Mouse (Mus musculus) G1E-ER4 (cell line): Measurements from ENCODE around the gene 1700034J05Rik. TPM values are rescaled to one million over a fixed set of nuclear protein-coding genes. Genes with fewer than 3 reads are reported as not detected.

Experiments
- GATA1 ChIP-seq: IDR thresholded peaks from one replicate; pipeline ENCODE4 v1.8.0; 2012; ENCODE audit warnings: low read length, inconsistent platforms
- polyA plus RNA-seq: library from polyadenylated mRNA; stranded (reverse); fragments of >175 nt; gene quantifications from 2 replicates; pipeline ENCODE4 v1.2.3, GENCODE M21; 2012

Gene 1700034J05Rik
- polyA plus RNA-seq, 1 experiment: not detected

DNA sequence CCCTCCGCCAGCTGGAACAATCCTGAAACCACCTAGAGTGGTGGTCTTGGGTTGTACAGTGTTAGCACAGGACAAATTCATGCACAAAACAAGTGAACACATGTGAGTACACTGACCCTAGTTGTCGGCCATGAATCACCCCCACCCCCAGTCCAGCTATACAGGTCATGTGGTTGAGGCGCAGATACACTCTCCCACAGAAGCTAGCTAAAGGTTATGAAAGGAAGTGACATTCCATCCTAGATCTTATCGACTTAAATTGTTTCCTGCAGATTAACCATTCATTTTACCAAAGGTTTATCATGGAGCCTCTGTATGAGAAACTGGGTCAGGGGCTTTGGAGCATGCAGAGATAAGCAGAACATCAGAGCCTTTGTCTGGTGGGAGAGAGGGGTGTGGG, 7.0 kb downstream of the 1700034J05Rik start:
- no peak for TF ChIP-seq GATA1

DNA sequence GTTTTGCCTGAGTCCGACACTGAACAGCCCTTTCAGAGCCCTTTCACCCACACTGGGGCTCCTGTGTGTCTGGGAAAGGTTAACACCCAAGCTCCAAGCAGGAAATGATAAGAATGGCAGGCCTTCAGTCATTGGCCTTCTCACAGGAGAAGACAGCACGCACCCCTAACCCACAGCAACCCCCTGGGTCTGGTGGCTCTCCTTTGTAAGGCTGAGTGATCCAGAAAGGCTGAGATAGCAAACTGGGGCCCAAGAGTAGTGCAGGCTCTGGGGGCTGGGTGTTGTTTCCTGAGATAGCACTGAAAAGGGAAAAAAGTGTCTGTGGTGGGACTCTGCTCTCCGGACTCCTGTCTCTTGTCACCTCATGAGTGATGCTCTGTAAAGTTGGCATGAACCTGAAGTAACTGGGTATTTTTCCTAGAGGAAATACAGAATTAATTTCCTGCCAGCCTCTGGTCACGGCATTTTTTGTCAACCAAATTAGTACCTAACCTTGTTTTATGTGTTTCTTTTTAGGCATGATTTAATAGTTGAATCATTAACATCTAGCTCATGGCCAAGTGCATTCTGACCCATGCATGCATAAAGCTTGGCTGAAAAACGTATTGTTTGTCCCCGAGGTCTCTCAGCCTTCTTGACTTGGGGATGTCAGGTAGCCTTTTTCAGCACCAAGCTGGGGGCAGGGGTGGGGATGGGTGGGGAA, 7.7 kb downstream of the 1700034J05Rik start:
- TF ChIP-seq GATA1: no peak

- no peak for TF ChIP-seq GATA1
These were observed 9.4 kb downstream of the 1700034J05Rik start for GRCm38 (mm10) chr6:146944830-146945229.

DNA sequence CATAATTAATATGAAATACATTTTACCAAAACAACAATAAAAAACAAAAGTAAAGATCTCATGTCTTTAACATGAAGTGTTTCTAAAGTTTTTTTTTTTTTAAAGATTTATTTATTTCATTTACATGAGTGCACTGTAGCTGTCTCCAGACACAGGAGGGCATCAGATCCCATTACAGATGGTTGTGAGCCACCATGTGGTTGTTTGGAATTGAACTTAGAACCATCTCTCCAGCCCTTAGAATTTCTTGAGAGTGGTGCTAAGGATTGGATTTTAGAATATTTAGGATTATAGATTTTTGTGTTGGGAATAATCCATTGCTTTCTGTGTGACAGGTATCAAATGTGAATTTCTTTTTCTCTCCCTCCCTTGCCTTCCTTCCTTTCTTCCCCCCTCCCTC, 10.2 kb downstream of the 1700034J05Rik start:
- TF ChIP-seq GATA1: no peak

- TF ChIP-seq GATA1: no peak
These were observed 12.5 kb downstream of the 1700034J05Rik start for GRCm38 (mm10) chr6:146941505-146942275.

GRCm38 (mm10) chr6:146939026-146939425, 15.2 kb downstream of the 1700034J05Rik start:
- TF ChIP-seq GATA1: no peak

DNA sequence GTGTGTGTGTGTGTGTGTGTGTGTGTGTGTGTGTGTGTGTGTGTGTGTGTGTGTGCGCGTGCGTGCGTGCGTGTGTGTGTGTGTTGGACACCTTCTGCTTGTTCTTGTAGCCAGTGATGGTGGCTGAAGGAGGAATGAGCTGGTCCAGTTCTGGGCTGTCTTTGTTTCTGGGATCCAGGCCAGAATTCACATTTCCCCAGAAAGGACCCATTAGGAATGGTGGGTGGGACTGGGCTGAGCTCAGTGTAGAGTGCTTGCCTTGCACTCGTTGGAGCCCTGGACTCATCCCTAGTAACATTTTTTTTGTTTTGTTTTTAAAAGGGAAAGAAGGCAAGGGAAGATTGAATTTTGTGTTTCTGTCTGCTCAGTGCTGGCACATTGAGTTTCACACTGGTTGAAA, 18.3 kb downstream of the 1700034J05Rik start:
- TF ChIP-seq GATA1: no peak

DNA sequence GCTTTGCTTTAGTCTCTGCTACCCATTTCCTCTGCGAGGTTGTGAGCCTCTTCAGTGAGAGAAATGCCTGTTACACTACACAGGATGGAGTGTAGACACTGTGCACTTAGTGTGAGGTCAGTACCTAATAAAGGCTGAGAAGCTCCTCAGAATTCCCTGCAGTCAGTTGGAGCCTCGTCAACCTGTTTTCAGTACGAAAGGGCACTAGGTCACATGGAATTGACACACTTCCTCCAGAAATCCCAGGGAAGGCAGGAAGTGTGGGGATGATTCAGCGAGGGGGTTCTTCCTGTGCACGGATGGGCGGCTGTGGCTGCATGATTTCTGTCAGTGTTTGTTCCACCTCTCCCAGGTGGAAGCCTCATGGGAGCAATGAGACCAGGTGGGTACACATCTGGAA, 21.1 kb downstream of the 1700034J05Rik start:
- TF ChIP-seq GATA1: no peak

DNA sequence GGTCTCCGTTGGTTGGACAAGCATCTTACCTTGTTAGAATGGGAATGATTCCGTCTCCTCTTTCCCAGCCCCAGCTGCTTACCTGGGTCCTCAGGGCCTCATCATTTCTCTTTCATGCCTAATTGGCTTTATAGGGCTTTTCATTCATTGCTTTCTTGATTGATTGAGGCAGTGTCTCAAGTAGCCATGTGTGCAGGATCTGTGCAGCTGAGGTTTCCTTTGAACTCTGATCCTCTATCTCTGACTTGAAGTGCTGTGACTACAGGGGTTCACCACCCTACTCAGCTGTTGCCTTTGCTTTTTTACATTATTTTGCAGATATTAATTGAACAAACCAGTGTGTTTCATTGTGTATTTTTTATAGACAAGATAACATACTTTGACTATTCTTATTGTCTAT, 25.2 kb downstream of the 1700034J05Rik start:
- TF ChIP-seq GATA1: no peak

DNA sequence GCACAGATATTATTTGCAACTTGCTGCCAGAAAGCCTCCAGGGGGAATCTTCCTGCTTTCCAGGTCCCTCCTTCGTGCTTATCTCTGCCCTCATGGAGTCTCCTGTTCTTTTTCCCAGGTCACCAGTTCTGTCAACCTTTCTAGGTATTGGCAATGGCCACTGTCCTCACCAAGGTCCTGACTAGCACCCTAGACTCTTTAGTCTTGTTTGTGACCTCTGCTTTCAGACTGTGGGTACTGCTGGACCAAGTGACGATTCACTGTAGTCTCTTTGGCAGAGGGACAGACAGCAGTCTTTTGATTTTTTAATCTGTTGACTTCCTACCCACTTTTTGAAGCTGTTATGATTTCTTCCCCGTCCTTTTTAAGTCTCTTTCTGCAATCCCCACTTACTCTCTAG, 26.1 kb downstream of the 1700034J05Rik start:
- TF ChIP-seq GATA1: no peak

- TF ChIP-seq GATA1: no peak
These were observed 27.7 kb downstream of the 1700034J05Rik start for GRCm38 (mm10) chr6:146926415-146926980.

- no peak for TF ChIP-seq GATA1
These were observed 35.9 kb downstream of the 1700034J05Rik start for GRCm38 (mm10) chr6:146918341-146918740.

DNA sequence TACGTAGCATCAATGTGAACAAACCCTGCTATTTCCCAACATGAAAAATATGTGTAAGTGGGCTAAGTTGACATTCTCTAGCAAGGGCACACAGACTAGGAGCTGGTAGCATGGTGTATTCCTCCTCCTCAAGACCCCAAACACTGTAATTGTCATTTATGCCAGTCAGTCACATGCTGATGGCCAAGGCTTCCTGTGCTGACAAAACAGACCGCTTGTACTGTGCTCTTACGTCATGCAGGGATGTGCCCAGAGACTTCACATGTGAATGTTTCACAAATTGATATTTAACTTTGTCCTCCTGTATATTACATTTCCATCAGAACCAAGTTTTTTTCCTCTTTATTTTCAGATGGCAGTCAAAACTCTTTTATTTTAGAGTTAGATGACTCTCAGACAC, 36.8 kb downstream of the 1700034J05Rik start:
- TF ChIP-seq GATA1: no peak

GRCm38 (mm10) chr6:146915808-146916207, 38.4 kb downstream of the 1700034J05Rik start:
- TF ChIP-seq GATA1: no peak

DNA sequence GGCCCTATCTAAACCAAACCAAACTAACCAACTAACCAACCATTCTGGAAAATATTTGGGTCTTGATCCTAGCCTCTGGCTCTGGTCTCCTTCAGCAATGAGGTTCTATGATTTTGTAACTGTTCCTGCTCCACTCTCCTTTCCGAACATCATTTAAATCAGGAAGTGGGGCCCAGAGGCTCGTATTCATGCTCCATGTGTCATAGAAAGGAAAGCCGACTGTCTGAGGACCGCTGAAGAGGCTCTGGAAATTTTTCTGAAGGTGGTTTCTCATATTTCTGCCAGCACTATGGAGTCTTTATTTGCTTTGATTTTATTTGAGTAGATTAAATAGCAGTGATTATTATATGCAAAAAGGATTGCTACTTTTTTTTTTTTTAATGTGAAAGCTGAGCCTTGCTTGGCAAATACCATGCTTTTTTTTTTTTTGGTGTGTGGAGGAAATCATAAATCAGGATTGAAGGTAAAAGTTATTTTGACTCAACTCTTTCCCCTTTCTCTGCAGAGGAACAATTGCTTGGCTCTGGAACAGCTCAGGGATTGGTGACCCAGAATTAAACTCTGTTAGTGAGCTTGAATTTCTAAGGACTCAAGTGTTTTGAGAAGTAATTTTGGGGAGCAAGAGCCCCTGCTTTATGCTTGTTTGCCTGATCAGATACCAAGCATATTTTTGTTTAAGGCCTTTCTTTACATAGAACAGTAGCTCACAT, 40.6 kb downstream of the 1700034J05Rik start:
- no peak for TF ChIP-seq GATA1
